Mouse (Mus musculus) embryonic facial prominence, embryonic 11.5 days (tissue): Measurements from ENCODE around the gene Akap13. TPM values are rescaled to one million over a fixed set of nuclear protein-coding genes. Genes with fewer than 3 reads are reported as not detected.
"Not testable (repeated sequence)": the region's sequence is repeated elsewhere in the genome, so short reads cannot be mapped to it uniquely, and the experiment has no call there.

Source experiments
- ATAC-seq: fragments of 200-750 bp; cut with Nextera tagmentation; replicated peaks from 2 replicates; pipeline ENCODE4 v1.8.0; 2017; ENCODE audit warnings: low read depth; ENCODE audit not compliant: insufficient number of reproducible peaks, low FRiP score, low TSS enrichment
- DNase-seq: peaks from one replicate; pipeline ENCODE4 v3.0.0-alpha.2; 2015; ENCODE audit warnings: low spot score
- H3K27ac ChIP-seq: fragments of 300-500 bp; sonication (generic); replicated peaks from 2 replicates; pipeline ENCODE4 v1.5.1; 2014; ENCODE audit warnings: mild to moderate bottlenecking, low read depth, low read length, control low read depth
- H3K27me3 ChIP-seq: fragments of 300-500 bp; sonication (generic); 2 replicates; pipeline ENCODE4 v1.6.1; 2014; ENCODE audit warnings: mild to moderate bottlenecking, low read length, moderate library complexity, mixed read lengths; ENCODE audit not compliant: control insufficient read depth, insufficient read depth
- H3K36me3 ChIP-seq: fragments of 300-500 bp; sonication (generic); replicated peaks from 2 replicates; pipeline ENCODE4 v1.6.1; 2014; ENCODE audit warnings: low read depth, mild to moderate bottlenecking, low read length, moderate library complexity, mixed read lengths; ENCODE audit not compliant: control insufficient read depth, insufficient read depth
- H3K4me1 ChIP-seq: fragments of 300-500 bp; sonication (generic); 2 replicates; pipeline ENCODE4 v1.6.1; 2014; ENCODE audit warnings: low read length, mixed read lengths; ENCODE audit not compliant: control insufficient read depth, insufficient read depth
- H3K4me2 ChIP-seq: fragments of 300-500 bp; sonication (generic); 2 replicates; pipeline ENCODE4 v1.6.1; 2014; ENCODE audit warnings: low read depth, mild to moderate bottlenecking, control low read depth, low read length, moderate library complexity
- H3K4me3 ChIP-seq: fragments of 300-500 bp; sonication (generic); 2 replicates; pipeline ENCODE4 v1.5.1; 2014; ENCODE audit warnings: low read depth, low read length, control low read depth
- H3K9ac ChIP-seq: fragments of 300-500 bp; sonication (generic); replicated peaks from 2 replicates; pipeline ENCODE4 v1.6.1; 2014; ENCODE audit warnings: mild to moderate bottlenecking, control low read depth, low read length
- H3K9me3 ChIP-seq: fragments of 300-500 bp; sonication (generic); replicated peaks from 2 replicates; pipeline ENCODE4 v1.6.1; 2016; ENCODE audit warnings: mild to moderate bottlenecking, low read length, inconsistent platforms, mixed read lengths; ENCODE audit not compliant: control insufficient read depth
- WGBS: fragments of 180-500 bp; shearing (Covaris S2); extraction: QIAGEN DNeasy Blood & Tissue Kit; methylation state at CpG from one replicate; pipeline ENCODE4 v1.1.7; 2014; 5-methylcytosine and 5-hydroxymethylcytosine counted together
- polyA plus RNA-seq: library from polyadenylated mRNA; unstranded; fragments of >200 nt; fragmentation: Nextera tagmentation; extraction: Ambion mirVana; gene quantifications from 2 replicates; pipeline ENCODE4 v1.2.1, GENCODE M21; 2014

Gene Akap13
- polyA plus RNA-seq, 1 experiment from 2014 or later = 37.9 TPM

DNA sequence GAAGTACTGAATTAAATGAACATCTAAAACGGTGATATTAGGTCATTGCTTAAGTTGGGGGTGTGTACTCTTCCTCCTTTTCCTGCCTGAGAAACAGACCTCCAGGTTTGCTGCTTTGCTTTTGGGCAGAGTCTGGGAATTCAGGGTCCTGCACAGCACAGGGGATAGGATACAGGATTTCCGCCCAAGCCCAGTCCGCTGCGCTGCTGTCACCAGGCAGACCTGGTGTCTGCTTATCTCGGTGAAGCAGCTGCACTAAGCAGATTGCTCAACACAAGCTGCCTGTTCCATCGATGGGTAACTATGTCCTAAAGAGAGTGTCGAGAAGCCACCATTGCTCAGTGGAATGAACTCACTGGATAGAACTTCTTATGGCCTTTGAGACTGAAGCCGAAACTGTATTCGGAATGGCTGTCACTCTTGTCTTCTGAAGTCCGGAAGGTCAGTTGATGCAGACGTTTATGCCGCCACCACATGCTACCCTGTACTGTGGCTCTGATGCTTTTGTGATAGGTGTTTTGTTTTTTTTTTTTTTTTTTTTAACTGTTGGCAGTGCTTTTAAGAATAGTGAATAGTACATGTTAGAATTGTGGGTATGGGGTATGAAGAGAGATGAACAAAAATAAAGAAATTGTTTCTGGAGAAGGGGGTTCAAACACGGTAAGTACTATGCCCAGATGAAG lies 156.8 kb downstream of the Akap13 start:
- H3K36me3 ChIP-seq = peaks cover 2% of the 10 kb centered on the region; the same call in 1 of the 2 replicates
- H3K4me3 ChIP-seq = no peak overlapping the region
- no peak overlapping the region for H3K4me2 ChIP-seq
- 82% methylated on average over 13 of the region's 13 CpGs for WGBS
- ATAC-seq (no peak), DNase-seq (no peak)
- no peak overlapping the region for H3K9ac ChIP-seq
- H3K4me1 ChIP-seq = no peaks in the 10 kb centered on the region
- H3K27ac ChIP-seq = no peak overlapping the region
- H3K27me3 ChIP-seq = no peaks in the 10 kb centered on the region
- H3K9me3 ChIP-seq = no peaks in the 10 kb centered on the region

DNA sequence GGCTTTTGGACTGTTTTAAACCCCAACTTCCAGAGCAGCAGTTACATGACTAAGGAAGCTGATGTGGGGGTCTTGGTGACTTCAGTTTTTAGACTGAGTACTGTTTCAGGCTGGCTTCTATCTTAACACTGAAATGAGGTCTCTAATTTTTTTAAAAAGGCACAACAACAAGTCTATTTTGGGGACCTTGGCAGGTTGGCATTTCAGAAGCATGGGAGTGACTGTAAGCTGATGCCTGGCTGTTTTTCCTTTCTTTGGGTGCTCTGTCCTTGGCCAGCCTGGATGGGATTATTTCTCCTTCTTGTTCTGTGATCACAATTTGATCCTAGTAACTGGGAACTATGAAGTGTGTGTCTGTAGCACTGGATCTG lies 157.3 kb downstream of the Akap13 start:
- Histone ChIP-seq H3K36me3 (peaks cover 2% of the 10 kb centered on the region; the same call in 1 of the 2 replicates), H3K9ac (no peak overlapping the region), H3K27me3 (no peaks in the 10 kb centered on the region), H3K9me3 (no peaks in the 10 kb centered on the region), H3K4me1 (no peaks in the 10 kb centered on the region), H3K27ac (no peak overlapping the region), H3K4me3 (no peak overlapping the region), H3K4me2 (no peak overlapping the region)
- ATAC-seq (no peak), DNase-seq (no peak)

DNA sequence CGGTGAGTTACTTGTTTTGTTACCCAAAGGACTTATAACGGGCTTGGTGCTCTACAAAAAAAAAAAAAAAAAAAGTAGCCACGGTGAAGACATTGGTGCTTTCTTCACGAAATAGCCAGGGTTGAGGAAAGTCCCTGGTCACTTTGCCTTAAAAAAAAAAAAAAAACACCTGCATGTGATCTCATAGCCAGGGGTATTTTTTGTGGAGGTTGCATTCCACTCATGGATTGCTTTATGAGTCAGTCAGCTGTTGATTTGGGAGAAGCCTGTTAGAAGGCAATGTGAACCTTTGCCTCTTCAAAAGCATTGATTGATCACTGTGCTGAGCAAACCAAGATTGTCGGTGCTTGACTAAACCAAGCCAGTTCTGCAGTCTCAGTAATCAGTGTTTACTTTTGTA lies 157.9 kb downstream of the Akap13 start:
- no peaks in the 10 kb centered on the region for H3K27me3 ChIP-seq
- H3K36me3 ChIP-seq = peaks cover 2% of the 10 kb centered on the region; the same call in 1 of the 2 replicates
- ATAC-seq (no peak), DNase-seq (no peak)
- H3K9ac ChIP-seq = no peak overlapping the region
- H3K27ac ChIP-seq = no peak overlapping the region
- H3K4me1 ChIP-seq = no peaks in the 10 kb centered on the region
- no peaks in the 10 kb centered on the region for H3K9me3 ChIP-seq
- WGBS = 75% methylated on average over 5 of the region's 5 CpGs
- no peak overlapping the region for H3K4me2 ChIP-seq
- no peak overlapping the region for H3K4me3 ChIP-seq

DNA sequence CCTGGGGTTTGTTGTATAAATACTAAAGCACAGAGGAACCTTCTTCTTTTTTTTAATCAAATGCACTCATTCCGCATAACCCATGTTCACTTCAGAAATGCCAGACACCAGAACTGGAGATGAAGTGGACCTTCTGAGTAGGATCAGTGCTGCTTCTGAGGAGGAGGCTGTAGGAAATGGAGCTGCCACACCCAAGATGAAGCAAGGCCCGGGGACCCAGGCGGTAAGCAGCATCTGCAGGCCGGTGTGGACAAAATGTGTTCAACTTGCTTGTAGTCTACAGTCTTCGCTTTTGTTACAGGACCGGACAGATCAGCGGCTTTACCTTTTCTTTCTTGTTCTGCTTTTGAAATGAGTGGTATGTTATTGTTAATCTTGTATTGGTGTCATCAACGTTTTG lies 159.5 kb downstream of the Akap13 start:
- Histone ChIP-seq H3K4me2 (no peak overlapping the region), H3K4me1 (no peaks in the 10 kb centered on the region), H3K27me3 (no peaks in the 10 kb centered on the region), H3K27ac (no peak overlapping the region), H3K9me3 (no peaks in the 10 kb centered on the region), H3K4me3 (no peak overlapping the region), H3K36me3 (peaks cover 2% of the 10 kb centered on the region; the same call in 1 of the 2 replicates), H3K9ac (no peak overlapping the region)
- 94% methylated on average over 8 of the region's 8 CpGs for WGBS
- ATAC-seq = no peak
- no peak for DNase-seq

DNA sequence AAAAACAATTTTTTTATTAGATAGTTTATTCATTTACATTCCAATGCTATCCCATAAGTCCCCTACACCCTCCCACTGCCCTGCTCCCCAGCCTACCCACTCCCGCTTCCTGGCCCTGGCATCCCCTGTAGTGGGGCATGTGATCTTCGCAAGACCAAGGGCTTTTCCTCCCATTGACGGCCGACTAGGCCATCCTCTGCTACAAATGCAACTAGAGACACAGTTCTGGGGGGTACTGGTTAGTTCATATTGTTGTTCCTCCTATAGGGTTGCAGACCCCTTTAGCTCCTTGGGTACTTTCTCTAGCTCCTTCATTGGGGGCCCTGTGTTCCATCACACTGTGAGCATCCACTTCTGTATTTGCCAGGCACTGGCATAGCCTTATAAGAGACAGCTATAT lies 161.9 kb downstream of the Akap13 start:
- H3K4me3 ChIP-seq, DNase-seq, H3K9ac ChIP-seq, H3K4me1 ChIP-seq, H3K4me2 ChIP-seq, H3K27me3 ChIP-seq, H3K36me3 ChIP-seq, ATAC-seq, H3K27ac ChIP-seq, H3K9me3 ChIP-seq: not testable (repeated sequence)
- 87% methylated on average over 4 of the region's 4 CpGs for WGBS

DNA sequence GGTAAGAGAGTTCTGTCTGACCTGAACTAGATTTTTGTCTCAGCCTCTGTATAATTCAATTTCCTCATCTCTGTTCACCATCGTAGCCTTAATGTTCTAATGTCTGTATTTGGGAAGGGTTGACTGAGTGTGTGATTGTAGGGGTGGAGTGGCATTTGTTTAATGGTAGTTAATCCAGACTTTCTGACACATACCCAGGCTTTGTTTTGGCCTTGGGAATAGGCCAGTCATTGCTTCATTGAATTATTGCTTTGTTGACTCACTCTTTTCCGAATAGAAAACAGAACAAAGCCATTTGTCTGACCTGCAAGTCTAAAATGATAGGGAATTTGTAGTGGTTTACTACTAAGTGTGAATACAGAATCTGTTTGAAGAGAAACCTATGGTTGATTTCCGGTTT lies 163.4 kb downstream of the Akap13 start:
- H3K4me2 ChIP-seq = no peak overlapping the region
- H3K9me3 ChIP-seq = no peaks in the 10 kb centered on the region

DNA sequence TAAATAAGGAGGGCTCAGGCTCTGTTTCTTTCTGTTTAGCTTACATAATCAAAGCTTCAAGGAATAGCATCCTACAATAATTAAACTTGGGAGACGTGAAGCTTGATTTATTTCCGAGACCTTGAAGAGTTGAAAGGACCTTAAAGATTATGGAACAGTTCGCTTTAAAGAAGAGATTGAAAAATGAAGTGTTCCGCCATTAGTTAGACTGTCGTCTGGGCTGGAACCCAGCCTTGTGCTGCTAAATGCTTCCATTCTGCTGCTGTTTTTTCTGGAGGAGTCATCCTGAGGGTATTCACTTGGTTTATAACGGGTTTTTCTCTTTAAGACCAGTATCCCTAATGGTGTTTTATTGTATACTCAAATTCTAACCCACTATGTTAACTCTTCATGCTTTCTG lies 164.5 kb downstream of the Akap13 start:
- H3K27ac ChIP-seq = no peak overlapping the region
- H3K36me3 ChIP-seq = no peaks in the 10 kb centered on the region
- no peaks in the 10 kb centered on the region for H3K4me1 ChIP-seq
- no peaks in the 10 kb centered on the region for H3K27me3 ChIP-seq
- H3K4me2 ChIP-seq = no peak overlapping the region
- DNase-seq = no peak
- WGBS = 86% methylated on average over 6 of the region's 6 CpGs
- no peak overlapping the region for H3K9ac ChIP-seq
- no peak overlapping the region for H3K4me3 ChIP-seq
- no peaks in the 10 kb centered on the region for H3K9me3 ChIP-seq
- ATAC-seq = no peak

More for the DNA sequence above, 163.4 kb downstream of the Akap13 start:
- Histone ChIP-seq H3K36me3 (no peaks in the 10 kb centered on the region), H3K9ac (no peak overlapping the region), H3K4me1 (no peaks in the 10 kb centered on the region), H3K27ac (no peak overlapping the region), H3K27me3 (no peaks in the 10 kb centered on the region), H3K4me3 (no peak overlapping the region)
- DNase-seq (no peak), ATAC-seq (no peak)
- 85% methylated on average over 3 of the region's 3 CpGs for WGBS

DNA sequence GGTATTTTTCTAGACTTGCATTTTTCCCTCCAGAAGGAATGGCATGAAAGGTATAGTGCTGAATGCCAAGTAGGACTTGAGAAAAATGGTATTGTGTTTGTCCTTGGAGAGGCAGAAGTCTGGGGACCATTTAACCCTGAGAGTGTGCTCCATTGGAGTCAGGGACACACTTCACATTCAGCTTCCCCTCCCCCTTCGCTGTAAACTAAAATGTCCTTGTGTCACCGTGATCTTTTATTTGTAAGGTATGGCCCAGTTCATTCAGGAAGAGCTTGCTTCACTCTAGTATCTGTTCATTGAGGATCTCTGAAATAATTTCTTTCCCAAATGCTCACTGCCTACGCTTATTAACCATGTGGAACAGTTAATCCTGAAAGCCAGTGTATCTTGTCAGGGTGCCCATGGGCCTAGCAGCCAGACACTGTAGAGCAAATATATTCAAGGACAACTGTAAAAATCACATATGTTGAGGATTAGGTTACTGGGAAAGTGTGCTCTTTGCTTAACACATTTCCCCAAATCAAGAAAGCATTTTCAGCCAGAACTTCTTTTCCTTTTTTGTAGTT lies 165.1 kb downstream of the Akap13 start:
- H3K4me3 ChIP-seq = no peak overlapping the region

More for the DNA sequence above, 165.1 kb downstream of the Akap13 start:
- Histone ChIP-seq H3K9ac (no peak overlapping the region), H3K36me3 (no peaks in the 10 kb centered on the region), H3K27ac (no peak overlapping the region), H3K9me3 (no peaks in the 10 kb centered on the region), H3K4me1 (no peaks in the 10 kb centered on the region), H3K4me2 (no peak overlapping the region), H3K27me3 (no peaks in the 10 kb centered on the region)
- 88% methylated on average over 3 of the region's 3 CpGs for WGBS
- no peak for DNase-seq
- ATAC-seq = no peak
